Mouse (Mus musculus): ENCODE results near the gene Piezo1.

GRCm38 (mm10) chr8:122557248-122558038 is 6.3 kb upstream of the Piezo1 start:
- TF ChIP-seq CTCF (IDR thresholded peaks at IDR 0.05; ENCODE audit: low read depth) (no peak), EP300 (IDR thresholded peaks at IDR 0.05; ENCODE audit: low read depth) (no peak)
